Mouse (Mus musculus): ENCODE measurements around the gene Sh2b3. TPM values are rescaled to one million over a fixed set of nuclear protein-coding genes. Genes with fewer than 3 reads are reported as not detected.

The Sh2b3 gene
- polyA plus RNA-seq, 1 experiment from 2014 or later, result 12.9 TPM

DNA sequence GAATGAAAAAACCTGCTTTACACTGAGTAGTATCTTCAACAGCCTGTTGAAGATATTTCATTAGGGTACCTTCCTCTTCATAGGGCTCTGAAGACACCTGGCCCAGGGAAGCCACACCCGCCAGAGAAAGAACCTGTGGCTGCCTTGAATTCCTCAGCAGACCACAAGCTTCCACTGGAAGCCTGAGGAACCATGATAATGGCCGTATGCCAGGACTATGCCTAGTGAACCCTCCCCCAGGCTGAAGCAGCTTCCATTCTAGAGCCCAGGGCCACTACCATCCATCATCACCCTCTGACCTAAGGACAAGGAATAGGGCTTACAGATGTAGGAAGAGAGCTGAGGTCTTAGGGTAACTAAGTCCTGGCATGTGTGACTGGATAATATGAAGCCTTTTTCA lies 17.3 kb downstream of the Sh2b3 start:
- Histone ChIP-seq H3K9me3 (no peaks in the 10 kb centered on the region), H3K27me3 (replicated peaks) (no peaks in the 10 kb centered on the region), H3K27ac (no peak overlapping the region), H3K4me2 (replicated peaks) (no peak overlapping the region), H3K4me3 (no peak overlapping the region), H3K9ac (no peak overlapping the region), H3K36me3 (peaks cover 64% of the 10 kb centered on the region), H3K4me1 (peaks cover 15% of the 10 kb centered on the region)
- 79% methylated on average over 2 of the region's 2 CpGs for WGBS
- ATAC-seq (ENCODE audit: low FRiP score, low read depth), result no peak

DNA sequence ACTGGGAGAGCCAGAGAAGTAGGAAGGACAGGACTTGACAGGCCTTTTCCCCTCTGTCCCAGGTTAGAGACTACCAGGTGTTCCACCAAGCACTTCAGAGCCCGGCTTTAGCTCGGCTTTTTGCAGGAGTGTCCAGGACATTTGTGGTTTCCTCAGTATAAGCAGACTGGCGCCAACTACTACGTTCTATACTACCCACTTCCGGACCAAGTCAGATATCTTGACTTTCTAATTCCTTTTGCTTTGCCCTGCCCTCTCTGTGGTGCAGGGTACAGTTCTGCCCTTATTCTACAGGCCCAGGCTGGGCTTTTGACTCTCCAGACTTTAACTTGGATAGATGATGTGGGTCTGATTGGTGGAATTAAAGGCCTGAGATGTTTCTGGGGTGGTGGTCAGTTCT lies 17.9 kb downstream of the Sh2b3 start:
- Histone ChIP-seq H3K4me1 (peaks cover 15% of the 10 kb centered on the region), H3K9me3 (no peaks in the 10 kb centered on the region), H3K36me3 (peaks cover 65% of the 10 kb centered on the region), H3K27ac (no peak overlapping the region), H3K9ac (no peak overlapping the region), H3K4me2 (replicated peaks) (no peak overlapping the region), H3K27me3 (replicated peaks) (no peaks in the 10 kb centered on the region), H3K4me3 (no peak overlapping the region)
- 97% methylated on average over 5 of the region's 5 CpGs for WGBS
- no peak for ATAC-seq (ENCODE audit: low FRiP score, low read depth)

DNA sequence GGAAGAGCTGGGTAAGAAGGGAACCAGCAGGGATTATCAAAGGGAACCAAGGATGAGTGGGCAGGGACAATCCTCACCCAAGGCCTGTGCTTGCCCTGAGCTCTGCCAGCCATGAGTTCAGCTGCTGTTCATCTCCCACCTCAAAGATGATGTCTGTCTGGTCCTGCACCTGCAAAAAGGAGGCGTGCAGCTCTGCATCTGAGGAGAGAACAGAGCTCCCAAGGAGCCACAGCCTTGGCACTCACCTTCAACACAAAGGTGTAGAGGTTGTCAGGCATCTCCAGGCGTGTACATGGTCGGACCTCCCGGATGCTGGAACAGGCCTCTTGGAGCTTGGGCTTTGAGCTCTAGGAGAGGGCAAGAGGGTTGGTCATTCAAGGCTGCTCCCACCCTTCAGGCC lies 18.6 kb downstream of the Sh2b3 start:
- H3K4me1 ChIP-seq, result peaks cover 15% of the 10 kb centered on the region
- H3K4me2 ChIP-seq (replicated peaks), result no peak overlapping the region
- H3K9me3 ChIP-seq, result no peaks in the 10 kb centered on the region
- no peak overlapping the region for H3K9ac ChIP-seq
- no peak overlapping the region for H3K4me3 ChIP-seq
- 95% methylated on average over 4 of the region's 4 CpGs for WGBS
- H3K36me3 ChIP-seq, result peaks cover 68% of the 10 kb centered on the region
- no peak overlapping the region for H3K27ac ChIP-seq
- no peaks in the 10 kb centered on the region for H3K27me3 ChIP-seq (replicated peaks)
- no peak for ATAC-seq (ENCODE audit: low FRiP score, low read depth)

DNA sequence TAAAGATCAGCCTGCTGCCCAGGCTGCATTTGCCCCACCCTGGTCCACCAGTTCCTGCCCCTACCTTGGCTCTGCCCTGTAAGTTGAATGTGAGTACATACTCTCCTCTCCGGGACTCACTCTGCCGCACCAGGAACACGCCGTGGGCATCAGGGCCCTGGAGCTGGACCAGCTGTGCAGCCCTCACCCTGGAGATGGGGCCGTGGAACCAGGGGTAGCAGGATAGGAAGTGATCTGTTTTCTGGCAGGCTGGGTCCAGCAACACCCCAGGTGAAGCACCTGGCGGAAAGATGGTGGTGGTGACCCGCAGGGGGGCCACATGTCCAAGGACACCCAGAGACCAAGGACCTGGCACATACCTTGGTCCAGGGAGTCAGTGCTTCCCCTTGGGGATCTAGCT lies 19.0 kb downstream of the Sh2b3 start:
- Histone ChIP-seq H3K4me2 (replicated peaks) (no peak overlapping the region), H3K27ac (no peak overlapping the region), H3K9me3 (no peaks in the 10 kb centered on the region), H3K4me3 (no peak overlapping the region), H3K27me3 (replicated peaks) (no peaks in the 10 kb centered on the region), H3K9ac (no peak overlapping the region), H3K4me1 (peaks cover 10% of the 10 kb centered on the region), H3K36me3 (peaks cover 72% of the 10 kb centered on the region)
- ATAC-seq (ENCODE audit: low FRiP score, low read depth), result no peak
- over 99% methylated on average over 7 of the region's 7 CpGs for WGBS

DNA sequence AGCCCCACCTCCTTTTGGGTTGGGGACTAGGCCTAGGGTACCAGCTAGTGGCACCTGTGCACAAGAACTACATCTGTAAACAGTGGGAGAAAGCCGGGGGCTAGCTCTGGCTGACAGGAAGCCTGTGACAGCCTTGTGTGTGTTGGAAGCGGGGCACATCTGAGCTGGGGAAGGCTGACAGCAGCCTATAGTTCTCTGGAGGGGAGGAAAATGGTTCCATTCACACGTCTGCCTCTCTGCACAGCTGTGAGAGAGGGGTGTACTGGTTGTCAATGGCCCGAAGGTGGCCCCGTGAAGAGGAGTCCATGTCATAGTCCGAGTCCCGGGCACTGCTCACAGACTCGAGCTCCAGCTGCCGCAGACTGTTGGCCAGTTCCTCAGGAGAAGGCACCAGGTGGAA lies 19.9 kb downstream of the Sh2b3 start:
- 89% methylated on average over 9 of the region's 9 CpGs for WGBS
- no peak for ATAC-seq (ENCODE audit: low FRiP score, low read depth)
- peaks cover 3% of the 10 kb centered on the region; the same call in 1 of the 2 replicates for H3K4me1 ChIP-seq
- no peaks in the 10 kb centered on the region for H3K27me3 ChIP-seq (replicated peaks)
- peaks cover 75% of the 10 kb centered on the region for H3K36me3 ChIP-seq
- no peak overlapping the region for H3K4me3 ChIP-seq
- no peak overlapping the region for H3K9ac ChIP-seq
- H3K27ac ChIP-seq, result no peak overlapping the region
- H3K4me2 ChIP-seq (replicated peaks), result no peak overlapping the region
- H3K9me3 ChIP-seq, result no peaks in the 10 kb centered on the region

DNA sequence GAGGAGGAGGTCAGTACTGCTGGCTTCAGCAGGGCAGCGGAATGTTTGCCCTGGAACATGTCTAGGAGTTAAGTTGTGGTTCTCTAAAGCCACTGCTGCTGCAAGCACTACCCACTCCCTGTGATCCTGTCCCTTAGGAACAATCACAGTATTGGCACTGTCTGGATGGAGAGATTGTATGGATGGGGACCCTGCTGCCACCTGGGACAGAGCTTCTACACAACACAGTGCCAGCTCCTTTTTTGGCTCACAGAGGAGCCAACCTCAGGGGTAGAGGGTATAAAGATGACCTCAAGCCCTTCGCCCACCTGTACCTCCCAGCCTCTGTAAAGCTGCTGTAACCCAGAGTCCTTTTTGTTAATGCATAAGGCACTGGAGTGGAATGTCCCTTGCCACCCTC lies 20.8 kb downstream of the Sh2b3 start:
- no peak overlapping the region for H3K4me3 ChIP-seq
- no peak overlapping the region for H3K27ac ChIP-seq
- H3K4me2 ChIP-seq (replicated peaks), result no peak overlapping the region
- H3K27me3 ChIP-seq (replicated peaks), result no peaks in the 10 kb centered on the region
- H3K36me3 ChIP-seq, result peaks cover 85% of the 10 kb centered on the region
- no peaks in the 10 kb centered on the region for H3K4me1 ChIP-seq
- H3K9ac ChIP-seq, result no peak overlapping the region
- no peak for ATAC-seq (ENCODE audit: low FRiP score, low read depth)
- H3K9me3 ChIP-seq, result no peaks in the 10 kb centered on the region
- 98% methylated on average over 2 of the region's 2 CpGs for WGBS

DNA sequence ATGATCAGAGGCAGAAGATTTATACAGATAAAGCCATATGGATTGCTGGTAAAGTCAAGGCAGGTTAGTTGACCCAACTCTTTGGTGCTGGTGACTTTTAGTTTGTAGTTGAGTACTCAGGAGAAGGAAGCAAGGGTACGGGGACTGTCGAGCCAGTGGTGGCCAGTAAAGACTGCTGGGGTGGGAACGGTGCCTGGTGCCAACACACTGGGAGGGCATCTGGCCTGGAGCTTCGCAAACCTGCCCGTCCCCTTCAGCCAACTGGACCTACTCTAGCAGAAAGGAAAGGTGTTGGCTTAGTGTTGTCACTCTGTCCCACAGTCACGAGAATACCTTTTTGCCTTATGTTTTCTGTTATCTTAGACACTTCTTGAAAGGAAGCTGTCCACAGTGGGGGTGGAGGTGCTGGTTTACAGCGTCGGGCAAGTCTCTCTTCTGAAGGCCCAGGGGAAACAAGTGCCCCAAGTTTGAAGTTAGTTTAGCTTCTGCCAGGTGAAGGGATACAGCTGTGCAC lies 21.5 kb downstream of the Sh2b3 start:
- Histone ChIP-seq H3K4me1 (no peaks in the 10 kb centered on the region), H3K36me3 (peaks cover 90% of the 10 kb centered on the region)

DNA sequence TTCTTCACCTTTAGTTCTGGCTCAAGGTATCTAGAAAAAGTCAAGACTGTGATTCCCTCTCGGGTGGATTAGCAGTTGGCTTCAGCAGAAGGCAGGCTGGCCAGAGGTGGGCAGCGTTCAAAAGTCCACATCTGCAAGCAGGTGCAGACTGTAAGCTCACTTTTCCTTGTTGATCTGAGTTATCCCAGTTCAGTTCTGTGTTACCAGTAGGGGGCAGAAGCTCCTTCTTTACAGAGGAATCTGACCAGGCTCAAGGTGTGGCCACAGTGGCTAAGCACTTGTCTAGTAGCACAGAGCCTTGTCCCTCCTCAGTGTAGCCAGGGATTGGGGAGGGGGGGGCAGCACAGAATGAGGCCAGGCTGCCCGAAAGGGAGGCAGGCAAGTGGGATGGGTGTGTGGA lies 22.4 kb downstream of the Sh2b3 start:
- 67% methylated on average over 3 of the region's 3 CpGs for WGBS
- Histone ChIP-seq H3K27ac (no peak overlapping the region), H3K4me3 (no peak overlapping the region), H3K27me3 (replicated peaks) (no peaks in the 10 kb centered on the region), H3K9ac (no peak overlapping the region), H3K36me3 (peaks cover 92% of the 10 kb centered on the region), H3K4me2 (replicated peaks) (no peak overlapping the region), H3K4me1 (no peaks in the 10 kb centered on the region), H3K9me3 (no peaks in the 10 kb centered on the region)
- no peak for ATAC-seq (ENCODE audit: low FRiP score, low read depth)

More for the DNA sequence above, 21.5 kb downstream of the Sh2b3 start:
- no peak overlapping the region for H3K9ac ChIP-seq
- H3K27ac ChIP-seq, result no peak overlapping the region
- H3K4me2 ChIP-seq (replicated peaks), result no peak overlapping the region
- WGBS, result 94% methylated on average over 8 of the region's 8 CpGs
- no peaks in the 10 kb centered on the region for H3K27me3 ChIP-seq (replicated peaks)
- ATAC-seq (ENCODE audit: low FRiP score, low read depth), result no peak
- no peaks in the 10 kb centered on the region for H3K9me3 ChIP-seq
- H3K4me3 ChIP-seq, result no peak overlapping the region

DNA sequence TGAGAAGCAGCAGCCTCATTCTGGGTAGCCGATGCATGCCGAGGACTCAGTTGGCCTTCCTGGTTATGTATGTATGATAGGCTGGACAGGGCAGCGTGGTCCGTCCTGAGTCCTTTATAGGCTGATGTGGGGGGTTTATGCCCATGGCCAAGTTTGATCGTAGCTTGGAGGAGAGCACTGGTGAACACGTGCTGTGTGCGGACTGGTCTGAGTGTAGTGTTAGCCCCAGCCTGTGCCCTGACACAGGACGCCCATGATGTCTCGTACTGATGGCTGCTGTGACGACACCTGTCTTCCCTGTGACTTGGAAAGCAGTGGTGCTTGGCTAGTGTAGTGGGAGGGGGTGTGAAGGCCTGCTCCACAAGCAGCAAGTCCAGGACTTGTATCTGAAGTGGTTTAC lies 23.7 kb downstream of the Sh2b3 start:
- Histone ChIP-seq H3K4me2 (replicated peaks) (no peak overlapping the region), H3K27ac (no peak overlapping the region), H3K27me3 (replicated peaks) (no peaks in the 10 kb centered on the region), H3K9ac (no peak overlapping the region), H3K4me1 (no peaks in the 10 kb centered on the region), H3K4me3 (no peak overlapping the region), H3K9me3 (no peaks in the 10 kb centered on the region), H3K36me3 (peaks cover 85% of the 10 kb centered on the region)
- ATAC-seq (ENCODE audit: low FRiP score, low read depth), result no peak
- 94% methylated on average over 10 of the region's 10 CpGs for WGBS

DNA sequence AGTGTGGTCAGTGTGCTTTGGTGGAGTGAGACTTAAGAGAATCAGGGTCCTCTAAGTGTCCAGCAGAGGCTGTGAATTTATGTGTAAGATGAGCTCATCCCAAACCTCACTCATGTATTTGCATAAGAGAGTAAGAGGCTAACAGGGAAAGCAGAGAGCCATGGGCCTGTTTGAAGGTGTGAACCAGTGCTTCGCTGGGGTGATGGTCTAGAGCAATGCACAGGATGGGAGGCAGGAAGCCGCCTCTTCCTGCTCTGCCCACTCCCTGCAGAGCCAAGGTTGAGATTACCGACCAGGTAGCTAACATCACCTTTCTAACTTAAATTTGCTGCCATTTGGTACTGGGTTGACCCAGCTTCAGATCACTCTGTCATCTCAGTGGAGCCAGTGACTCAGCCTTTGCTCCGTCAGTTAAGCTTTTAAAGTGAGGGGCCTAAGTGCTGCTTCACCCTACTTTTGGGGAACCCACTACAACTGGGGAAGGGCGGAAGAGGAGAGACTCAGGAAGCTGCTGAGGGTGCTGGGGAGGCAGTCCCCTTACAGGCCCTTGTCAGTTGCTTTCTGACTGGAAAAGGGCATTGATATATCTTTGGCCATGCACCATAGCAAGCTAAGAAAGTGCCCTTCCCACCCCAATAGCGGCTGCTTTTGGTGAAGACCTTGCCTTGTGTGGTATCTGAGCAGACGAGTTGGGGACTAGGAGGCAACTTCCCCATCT lies 24.8 kb downstream of the Sh2b3 start:
- WGBS, result 86% methylated on average over 7 of the region's 7 CpGs
- ATAC-seq (ENCODE audit: low FRiP score, low read depth), result no peak
- H3K4me2 ChIP-seq (replicated peaks), result no peak overlapping the region
- H3K4me3 ChIP-seq, result no peak overlapping the region
- H3K36me3 ChIP-seq, result peaks cover 74% of the 10 kb centered on the region
- no peaks in the 10 kb centered on the region for H3K27me3 ChIP-seq (replicated peaks)
- H3K9ac ChIP-seq, result no peak overlapping the region
- no peaks in the 10 kb centered on the region for H3K4me1 ChIP-seq
- H3K27ac ChIP-seq, result no peak overlapping the region
- no peaks in the 10 kb centered on the region for H3K9me3 ChIP-seq

DNA sequence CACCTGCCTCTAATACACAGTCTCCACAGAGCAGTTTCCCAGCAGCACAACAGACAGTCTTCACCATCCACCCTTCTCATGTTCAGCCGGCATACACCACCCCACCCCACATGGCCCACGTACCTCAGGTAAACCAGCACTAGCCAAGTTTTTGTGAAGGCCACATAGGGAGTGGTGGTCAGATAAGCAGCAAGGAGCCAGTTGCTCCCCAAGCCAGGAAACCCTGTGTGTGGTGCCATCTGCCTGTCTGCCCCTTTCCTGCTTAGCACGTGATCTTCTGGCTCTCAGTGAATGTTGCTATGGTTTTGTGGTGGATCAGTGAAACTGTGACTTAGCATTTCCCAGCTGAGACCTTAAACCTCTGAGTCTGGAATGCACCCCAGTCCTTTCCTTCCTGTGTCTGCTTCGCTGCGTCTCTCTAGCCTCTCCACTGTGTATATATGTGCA lies 25.9 kb downstream of the Sh2b3 start:
- no peak for ATAC-seq (ENCODE audit: low FRiP score, low read depth)
- no peaks in the 10 kb centered on the region for H3K4me1 ChIP-seq
- WGBS, result 94% methylated on average over 5 of the region's 5 CpGs
- no peaks in the 10 kb centered on the region for H3K27me3 ChIP-seq (replicated peaks)
- no peaks in the 10 kb centered on the region for H3K9me3 ChIP-seq
- no peak overlapping the region for H3K4me2 ChIP-seq (replicated peaks)
- H3K9ac ChIP-seq, result no peak overlapping the region
- no peak overlapping the region for H3K4me3 ChIP-seq
- peaks cover 63% of the 10 kb centered on the region for H3K36me3 ChIP-seq
- H3K27ac ChIP-seq, result no peak overlapping the region

DNA sequence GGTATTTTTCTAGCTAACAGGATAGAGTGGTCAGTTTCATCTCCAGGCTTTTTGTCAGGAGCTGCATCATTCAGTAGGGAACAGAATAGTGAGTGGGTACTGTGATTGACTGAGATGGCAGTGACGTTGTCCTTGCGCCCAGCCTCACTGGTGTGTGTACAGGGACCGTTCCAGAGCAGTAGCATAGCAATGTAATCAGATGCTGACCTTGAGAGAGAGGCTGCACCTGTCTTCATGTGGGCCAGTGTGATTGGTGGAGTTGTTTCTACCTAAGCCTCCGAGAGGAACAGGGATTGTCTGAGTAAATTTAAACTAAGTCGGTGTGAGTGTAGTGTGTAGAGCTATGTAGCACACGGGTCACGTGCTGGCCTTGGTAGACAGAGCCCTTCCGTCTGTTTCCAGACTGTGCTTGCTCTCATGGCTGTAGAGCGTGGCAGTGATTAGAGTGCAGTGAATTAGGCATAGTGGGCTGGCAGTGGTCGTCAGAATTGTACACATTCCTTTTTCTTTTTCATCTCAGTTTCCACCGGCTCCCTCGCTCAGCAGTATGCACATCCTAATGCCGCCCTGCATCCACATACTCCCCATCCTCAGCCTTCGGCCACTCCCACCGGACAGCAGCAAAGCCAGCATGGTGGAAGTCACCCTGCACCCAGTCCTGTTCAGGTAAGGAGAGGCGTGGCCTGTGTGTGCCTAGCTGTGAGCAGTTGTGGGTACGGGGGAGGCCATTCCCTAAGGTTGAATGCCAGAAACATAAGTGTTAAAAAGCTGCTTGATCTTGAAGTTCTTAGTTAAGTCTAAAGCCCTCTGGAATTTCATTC lies 26.9 kb downstream of the Sh2b3 start:
- Histone ChIP-seq H3K4me1 (no peaks in the 10 kb centered on the region), H3K27me3 (replicated peaks) (no peaks in the 10 kb centered on the region), H3K4me3 (no peak overlapping the region), H3K9me3 (no peaks in the 10 kb centered on the region), H3K36me3 (peaks cover 53% of the 10 kb centered on the region), H3K27ac (no peak overlapping the region), H3K9ac (no peak overlapping the region), H3K4me2 (replicated peaks) (no peak overlapping the region)
- ATAC-seq (ENCODE audit: low FRiP score, low read depth), result no peak
- 92% methylated on average over 17 of the region's 17 CpGs for WGBS

Measured in neural tube, embryonic 12.5 days (tissue).